Mouse (Mus musculus) erythroblast, adult 5-6 weeks (primary cell): ENCODE results near the gene Cep44. TPM values are rescaled to one million over a fixed set of nuclear protein-coding genes. Genes with fewer than 3 reads are reported as not detected.

Source experiments
- ATAC-seq: replicated peaks from 2 replicates; pipeline ENCODE4 v1.8.0; 2016; ENCODE audit warnings: moderate number of reproducible peaks, mild to moderate bottlenecking, moderate TSS enrichment, inconsistent platforms; ENCODE audit not compliant: poor library complexity, low FRiP score, severe bottlenecking
- total RNA-seq, 2 experiments: library from RNA; stranded (forward) in 1 of 2; stranded (reverse) in 1 of 2; fragments of 150-400 nt in 1 of 2; fragments of 200-764, 138-1000 nt in 1 of 2; gene quantifications; 2 replicates each; pipeline versions ENCODE4 v1.2.3 to v1.2.4; 2015 to 2017; ENCODE audit warnings: low replicate concordance in 2 of 2

Gene Cep44
- total RNA-seq, 2 experiments from 2014 or later = 27.9 to 34.4 TPM

DNA sequence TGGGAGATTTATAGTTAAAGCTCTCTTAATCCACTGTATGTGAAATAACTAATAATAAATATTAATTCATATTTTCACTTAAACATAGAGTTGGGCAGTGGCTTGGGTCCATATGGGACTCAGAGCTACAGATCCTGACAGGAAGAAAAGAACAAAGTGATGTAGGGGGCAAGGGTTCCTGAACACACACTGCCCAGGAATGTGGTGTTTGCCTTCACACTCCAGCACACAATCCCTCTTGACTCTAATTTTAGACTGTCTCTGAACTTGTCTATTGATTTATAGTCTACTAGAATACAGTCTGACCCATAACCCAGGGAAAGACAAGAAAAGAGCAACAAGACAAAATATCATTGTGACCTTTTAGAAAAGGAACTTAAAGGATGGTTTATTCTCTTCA, 48.9 kb downstream of the Cep44 start:
- no peak for ATAC-seq

DNA sequence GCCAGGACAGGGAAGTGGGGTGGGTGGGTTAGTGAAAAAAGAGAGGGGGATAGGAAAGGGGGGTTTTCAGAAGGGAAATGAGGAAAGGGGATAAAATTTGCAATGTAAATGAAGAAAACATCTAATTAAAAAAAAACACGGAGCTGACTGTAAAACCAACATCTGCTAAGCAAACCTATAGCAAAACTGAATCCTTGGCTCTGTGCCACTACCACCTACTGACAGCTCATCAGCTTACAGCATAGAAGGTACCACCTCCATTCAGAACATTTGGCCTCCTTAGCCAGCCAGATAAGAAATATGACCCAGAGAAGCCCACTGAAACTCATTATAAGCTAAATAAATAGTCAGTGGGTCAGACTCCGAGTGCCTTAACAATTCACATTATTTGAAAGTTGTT, 61.4 kb downstream of the Cep44 start:
- ATAC-seq = no peak

- ATAC-seq = no peak
Observed at GRCm38 (mm10) chr8:56486006-56486405, 64.8 kb downstream of the Cep44 start.

Other genes with a start within 250 kb of the Cep44 start
- gene Fbxo8, start within 50 bp of the Cep44 start, total RNA-seq (2015; ENCODE audit: low replicate concordance) = 52.7 and 72.1 TPM in 2 replicates
- 18.0 and 18.5 TPM in 2 replicates for gene Fbxo8, start within 50 bp of the Cep44 start, total RNA-seq (2017; ENCODE audit: low replicate concordance)